Mouse (Mus musculus) megakaryocyte, embryonic 14.5 days (primary cell): ENCODE results near the gene Galr2.

Source experiments
- FLI1 ChIP-seq: IDR thresholded peaks from 2 replicates; pipeline ENCODE4 v1.6.1; 2012; ENCODE audit warnings: low read length, inconsistent platforms, mixed read lengths
- GATA1 ChIP-seq: IDR thresholded peaks from 3 replicates; pipeline ENCODE4 v1.6.1; 2012; ENCODE audit warnings: mixed read lengths, low read length, inconsistent platforms, borderline replicate concordance

DNA sequence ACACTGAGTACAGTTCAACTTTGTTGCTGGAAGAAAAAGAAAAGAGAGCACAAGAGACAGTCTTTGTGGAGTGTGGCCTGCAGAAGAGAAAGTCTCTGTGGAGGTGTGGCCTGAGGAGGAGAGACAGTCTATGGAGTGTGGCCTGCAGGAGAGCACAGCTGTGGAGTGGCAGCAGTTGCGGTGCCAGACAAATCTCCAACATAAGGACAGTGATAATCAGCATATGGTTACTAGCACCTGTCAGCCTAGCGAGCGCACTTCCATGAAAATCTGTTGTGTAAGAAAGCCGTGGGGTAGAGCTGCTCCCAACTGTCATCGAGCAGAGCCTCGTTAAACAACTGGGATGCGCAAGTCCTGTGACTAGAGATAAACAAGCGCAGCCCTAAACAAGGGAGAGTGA lies 11.2 kb upstream of the Galr2 start:
- no peak for TF ChIP-seq GATA1
- TF ChIP-seq FLI1, result no peak
